ENCODE assay signal across 7 mouse cellular contexts in the genomic region with DNA sequence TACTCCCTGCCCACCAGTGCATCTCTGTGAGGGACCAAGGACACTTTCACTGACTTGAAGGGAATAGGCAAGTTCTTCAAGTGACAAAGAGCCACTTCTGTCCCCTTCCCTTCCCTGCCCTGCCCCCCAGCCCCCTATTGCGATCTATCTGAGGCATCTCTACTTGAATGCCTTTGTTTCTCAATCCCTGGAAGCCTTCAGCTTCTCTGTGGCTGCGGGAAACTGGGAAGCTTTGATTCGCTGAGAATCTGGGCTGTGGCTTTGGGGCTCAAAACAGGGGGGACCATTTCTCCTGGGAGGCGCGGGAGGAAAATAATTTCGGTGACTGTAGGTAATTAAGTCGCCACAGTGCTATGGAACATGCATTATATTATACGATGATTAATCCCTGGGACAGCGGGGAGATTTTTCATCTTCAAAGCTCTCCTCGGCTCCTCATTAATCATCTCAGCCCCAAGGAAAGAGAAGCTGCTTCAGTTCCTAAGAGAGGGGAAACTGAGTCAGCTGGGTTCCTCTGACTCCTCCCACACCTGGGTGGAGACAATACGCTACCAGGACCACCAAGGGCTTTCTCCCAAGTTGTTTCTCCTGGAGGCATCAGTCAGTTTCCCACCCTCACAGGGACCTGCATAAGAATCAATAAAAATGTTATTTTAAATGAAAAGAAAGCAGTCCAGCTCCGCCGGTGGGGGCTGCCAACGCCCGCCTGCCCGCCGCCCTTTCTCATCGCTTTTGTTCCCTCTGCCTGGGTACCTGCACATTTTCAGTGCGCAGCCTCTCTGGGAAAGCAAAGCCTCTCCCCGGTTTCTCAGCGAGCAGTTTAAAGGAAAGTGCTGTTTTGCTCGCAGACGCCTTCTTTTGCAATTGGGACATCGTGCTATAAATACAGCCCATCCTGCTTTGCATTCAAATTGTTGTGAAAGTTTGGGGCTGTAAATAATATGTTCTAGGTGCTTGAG. TPM values are rescaled to one million over a fixed set of nuclear protein-coding genes. Genes with fewer than 3 reads are reported as not detected.
A peak's percentile ranks its signal among the peaks of the same experiment; 100 is the strongest.
DNase-seq lines count a peak whose midpoint lies in the region; ATAC-seq and TF ChIP-seq lines count a peak whose summit lies in the region.

No protein-coding gene starts in this region.

- 0 out of 2 replicates have a peak overlapping the region, but pooled peaks have one; percentile 5 for H3K9ac ChIP-seq in hindbrain, embryonic 15.5 days

- ATAC-seq in hindbrain, embryonic 15.5 days (ENCODE audit: low FRiP score, low read depth) = peak; percentile 72

- peaks cover 9% of the 10 kb centered on the region for H3K27me3 ChIP-seq in E14TG2a.4 (ENCODE audit: insufficient read depth, low read length)
- no peaks in the 10 kb centered on the region for H3K27me3 ChIP-seq in hindbrain, embryonic 15.5 days
- H3K27me3 ChIP-seq in midbrain, embryonic 10.5 days (ENCODE audit: low read depth, poor library complexity, severe bottlenecking) = peaks cover 20% of the 10 kb centered on the region

- H3K4me1 ChIP-seq in E14TG2a.4 (replicated peaks; ENCODE audit: low read depth, low read length) = peaks cover 18% of the 10 kb centered on the region
- peaks cover 23% of the 10 kb centered on the region for H3K4me1 ChIP-seq in hindbrain, embryonic 15.5 days (replicated peaks)
- peaks cover 25% of the 10 kb centered on the region for H3K4me1 ChIP-seq in midbrain, embryonic 10.5 days

- WGBS in hindbrain, embryonic 15.5 days = 2% methylated on average over 24 of the region's 24 CpGs
- 7% methylated on average over 24 of the region's 24 CpGs for WGBS in midbrain, embryonic 10.5 days

- peak overlapping the region; percentile 39 for H3K4me3 ChIP-seq in E14TG2a.4 (replicated peaks; ENCODE audit: low read length)
- peak overlapping the region; percentile 23 for H3K4me3 ChIP-seq in hindbrain, embryonic 15.5 days
- peak overlapping the region; percentile 50 for H3K4me3 ChIP-seq in midbrain, embryonic 10.5 days

- peak overlapping the region; percentile 59 for H3K4me2 ChIP-seq in hindbrain, embryonic 15.5 days

- DNase-seq in brain, embryonic 14.5 days (ENCODE audit: low read depth) = peak; percentile 81
- peak; percentile 39 for DNase-seq in midbrain, embryonic 10.5 days (ENCODE audit: low spot score)
- DNase-seq in telencephalon, adult 2 months (ENCODE audit: low read depth, low spot score) = peak; percentile 81
- no peak for DNase-seq in urinary bladder, postnatal 4 days (ENCODE audit: low spot score in 2 of 2)
- no peak for DNase-seq in cerebellum, adult 8-10 months

- TF ChIP-seq POLR2A in brain, embryonic 14.5 days (IDR thresholded peaks at IDR 0.05; ENCODE audit: borderline replicate concordance, extremely low read depth, insufficient read depth, insufficient read length, poor library complexity, severe bottlenecking) = 0 out of 2 replicates have a peak, but pooled peaks have one; percentile 13

- no peak for TF ChIP-seq CTCF in E14TG2a.4 (conservative IDR thresholded peaks at IDR 0.05; ENCODE audit: low read length)
- no peak for TF ChIP-seq CTCF in brain, embryonic 14.5 days (IDR thresholded peaks at IDR 0.05; ENCODE audit: borderline replicate concordance, extremely low read depth, insufficient read depth, insufficient read length)

- H3K36me3 ChIP-seq in E14TG2a.4 (ENCODE audit: insufficient read depth, low read length) = no peaks in the 10 kb centered on the region
- no peaks in the 10 kb centered on the region for H3K36me3 ChIP-seq in hindbrain, embryonic 15.5 days
- H3K36me3 ChIP-seq in midbrain, embryonic 10.5 days = no peaks in the 10 kb centered on the region

- no peaks in the 10 kb centered on the region for H3K9me3 ChIP-seq in E14TG2a.4 (ENCODE audit: low read length)
- H3K9me3 ChIP-seq in hindbrain, embryonic 15.5 days = no peaks in the 10 kb centered on the region
- H3K9me3 ChIP-seq in midbrain, embryonic 10.5 days (replicated peaks) = no peaks in the 10 kb centered on the region

- peak overlapping the region; percentile 82 for H3K27ac ChIP-seq in hindbrain, embryonic 15.5 days (replicated peaks)
- peak overlapping the region; percentile 77 for H3K27ac ChIP-seq in midbrain, embryonic 10.5 days (replicated peaks)

RNA-seq across cellular contexts. Expression of a gene that starts 14.1 kb away (rescaled TPM):
- polyA plus RNA-seq in brain, embryonic 14.5 days (2012; rRNA removed) = 0.14 and 0.24 TPM in 2 replicates
- polyA plus RNA-seq in hindbrain, embryonic 15.5 days (2015; fragmentation: Nextera tagmentation; extraction: Ambion mirVana) = not detected in 2 replicates
- not detected in 2 replicates for polyA plus RNA-seq in midbrain, embryonic 10.5 days (2016; fragmentation: Nextera tagmentation; extraction: Ambion mirVana)

Comparison
In these comparisons a context has a peak if more than half of its experiments do, and no peak if none do; other contexts are left out.
1. DNase-seq: peak in brain, embryonic 14.5 days (single experiment), midbrain, embryonic 10.5 days (single experiment) and telencephalon, adult 2 months (single experiment); none in urinary bladder, postnatal 4 days (0 of 2) and cerebellum, adult 8-10 months (single experiment).
2. Peak in every context shown above with its lines, with median percentiles within 50 percentile points of each other: H3K4me3 ChIP-seq.